Mouse (Mus musculus): ENCODE results near the gene Gstt4.

DNA sequence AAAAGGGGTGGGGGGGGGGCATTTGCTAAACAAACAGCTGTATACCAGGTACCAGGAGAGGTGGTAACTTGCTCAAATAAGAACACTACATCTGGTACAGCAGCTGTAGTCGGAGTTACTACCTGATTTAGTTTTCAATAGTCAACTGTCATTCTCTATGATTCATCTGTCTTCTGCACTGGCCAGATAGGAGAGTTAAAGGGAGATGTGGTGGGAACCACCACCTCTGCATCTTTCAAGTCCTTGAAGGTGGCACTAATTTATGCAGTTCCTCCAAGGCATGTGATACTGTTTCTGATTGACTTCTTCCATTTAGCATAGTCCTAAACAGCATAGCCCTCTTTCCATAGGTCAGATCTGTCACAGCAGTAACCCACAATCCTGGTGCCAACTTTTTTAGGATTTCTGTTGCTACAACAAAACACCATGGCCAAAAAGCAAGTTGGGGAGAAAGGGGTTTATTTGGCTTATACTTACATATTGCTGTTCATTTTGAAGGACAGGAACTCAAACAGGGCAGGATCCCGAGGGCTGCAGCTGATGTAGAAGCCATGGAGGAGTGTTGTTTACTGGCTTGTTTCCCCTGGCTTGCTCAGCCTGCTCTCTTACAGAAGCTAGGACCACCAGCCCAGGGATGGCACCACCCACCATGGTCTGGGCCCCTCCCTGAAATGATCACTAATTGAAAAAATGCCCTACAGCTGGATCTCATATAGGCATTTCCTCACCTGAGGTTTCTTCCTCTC is 7.4 kb upstream of the Gstt4 start:
- TF ChIP-seq CTCF (IDR thresholded peaks at IDR 0.05; ENCODE audit: control insufficient read depth, insufficient read depth, low read length) (no peak), POLR2A (IDR thresholded peaks at IDR 0.05; ENCODE audit: borderline replicate concordance, control insufficient read depth, low read depth, low read length) (no peak)
